Mouse (Mus musculus) lung, postnatal 25 days (tissue): ENCODE results near the gene Fzd5.
A peak's percentile ranks its signal among the peaks of the same experiment; 100 is the strongest.

Experiments used
- DNase-seq: peaks from one replicate; pipeline ENCODE4 v3.0.0; 2022; ENCODE audit warnings: low spot score

Fzd5 gene

DNA sequence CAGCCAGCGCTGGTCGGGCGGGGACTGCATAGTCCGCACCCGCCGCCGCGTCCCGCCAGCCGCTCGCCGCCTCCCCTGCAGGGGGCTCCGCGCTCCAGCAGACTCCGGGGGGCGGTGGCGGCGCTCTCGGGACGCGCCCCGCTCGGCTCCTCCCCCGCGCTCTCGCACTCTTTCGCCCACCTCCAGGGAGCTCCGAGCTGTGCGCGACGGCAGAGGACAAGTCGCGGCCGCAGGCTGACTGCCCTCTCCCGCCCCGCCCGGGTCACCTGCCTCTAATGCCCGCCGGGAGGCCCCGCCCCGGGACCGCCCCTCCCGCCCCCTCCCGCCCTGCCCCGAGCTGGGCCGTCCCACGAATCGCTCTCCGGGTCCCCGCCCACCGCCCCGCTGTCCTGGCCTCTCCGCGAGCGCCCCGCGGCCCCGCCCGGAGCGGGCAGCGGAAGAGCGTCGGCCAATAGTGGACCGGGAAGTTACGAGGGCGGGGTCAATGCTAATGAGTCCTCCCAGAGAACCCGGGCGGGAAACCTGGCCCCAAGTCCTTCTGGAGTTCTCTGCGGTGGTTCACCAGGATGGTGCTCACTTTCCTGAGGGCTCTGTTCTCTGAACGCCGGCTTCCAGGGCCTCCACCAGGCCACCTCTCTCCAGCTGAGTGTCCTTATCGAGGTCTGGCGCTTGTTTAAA, at the start of gene Fzd5:
TSS of gene Fzd5 (minus strand) at position 250 of the 678 bp plus-strand sequence.
- peak; percentile 96 for DNase-seq

DNA sequence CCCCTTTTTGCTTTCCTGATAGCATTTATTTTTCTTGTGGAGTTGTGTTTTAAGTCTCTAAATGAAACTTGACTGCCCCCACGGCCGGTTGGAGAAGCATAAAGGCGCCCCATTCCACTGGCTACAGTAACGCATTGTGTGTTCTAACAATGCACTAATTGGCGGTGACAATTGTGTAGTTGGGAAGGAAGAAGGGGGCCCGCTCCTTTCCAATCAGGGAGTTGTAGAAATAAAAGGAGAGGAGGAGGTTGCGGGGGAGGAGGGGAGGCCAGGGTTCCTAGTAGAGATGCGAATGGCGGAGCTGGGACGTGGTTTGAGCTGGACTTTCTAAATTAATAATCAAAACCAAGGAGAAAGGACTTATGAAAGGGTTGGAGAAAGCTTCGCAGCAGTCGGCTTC, 42.3 kb upstream of the Fzd5 start:
- DNase-seq = no peak

DNA sequence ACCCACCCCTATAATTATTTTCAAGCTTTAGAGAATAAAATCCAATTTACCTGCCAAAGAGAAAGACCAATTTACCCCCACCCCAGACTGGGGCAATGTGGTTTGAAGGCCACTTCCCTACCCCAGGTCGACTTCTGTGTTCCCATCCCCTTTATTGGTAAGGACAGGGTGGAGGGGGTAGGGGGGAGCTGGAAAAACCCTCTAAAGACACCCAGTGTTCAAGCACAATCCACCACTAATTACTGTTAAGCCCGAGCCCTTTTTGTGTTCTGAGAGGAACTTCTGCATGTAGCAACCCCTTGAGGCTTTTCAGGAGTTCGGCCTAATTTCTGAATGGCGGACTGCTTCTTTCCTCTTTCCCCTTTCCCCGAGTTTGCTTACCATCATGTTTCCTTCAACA, 41.9 kb upstream of the Fzd5 start:
- no peak for DNase-seq

DNA sequence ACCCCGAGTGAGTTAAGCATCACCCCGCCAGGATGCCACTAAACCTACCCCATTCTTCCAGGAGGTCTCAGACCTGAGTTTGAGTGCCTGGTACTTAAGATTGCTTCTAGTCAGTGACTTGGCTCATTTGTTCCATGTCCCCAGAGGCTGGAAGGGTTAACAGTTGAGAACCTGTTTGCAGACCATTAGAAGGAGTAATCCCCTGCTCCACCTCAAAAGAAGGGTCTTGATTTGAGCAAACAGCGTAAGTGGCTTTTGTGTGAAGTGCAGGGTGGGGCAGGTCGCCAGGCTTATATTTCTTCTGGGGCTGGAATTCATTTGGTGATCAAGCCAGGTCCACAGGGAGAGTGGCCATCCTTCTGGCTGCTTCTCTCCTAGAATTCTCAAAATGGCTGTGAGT, 35.8 kb upstream of the Fzd5 start:
- DNase-seq = no peak

DNA sequence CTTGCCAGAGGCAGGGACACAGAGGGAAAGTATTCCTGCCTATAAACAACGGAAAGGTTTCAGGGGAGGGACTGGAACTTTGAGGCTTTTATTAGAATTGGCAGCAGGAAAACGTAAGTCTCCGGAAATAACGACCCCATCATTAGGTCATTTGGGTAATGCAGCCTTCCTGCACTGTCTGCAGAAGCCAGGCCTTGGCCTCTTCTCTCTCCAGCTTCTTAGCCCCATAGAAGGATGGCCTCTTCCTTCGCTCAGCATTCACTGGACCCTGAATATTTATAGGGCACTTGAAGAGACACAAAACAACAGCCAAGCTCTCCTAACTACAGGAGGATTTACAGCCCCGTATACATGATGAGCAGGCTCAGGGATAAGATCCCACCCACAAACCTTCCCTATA, 32.6 kb upstream of the Fzd5 start:
- DNase-seq = no peak

DNA sequence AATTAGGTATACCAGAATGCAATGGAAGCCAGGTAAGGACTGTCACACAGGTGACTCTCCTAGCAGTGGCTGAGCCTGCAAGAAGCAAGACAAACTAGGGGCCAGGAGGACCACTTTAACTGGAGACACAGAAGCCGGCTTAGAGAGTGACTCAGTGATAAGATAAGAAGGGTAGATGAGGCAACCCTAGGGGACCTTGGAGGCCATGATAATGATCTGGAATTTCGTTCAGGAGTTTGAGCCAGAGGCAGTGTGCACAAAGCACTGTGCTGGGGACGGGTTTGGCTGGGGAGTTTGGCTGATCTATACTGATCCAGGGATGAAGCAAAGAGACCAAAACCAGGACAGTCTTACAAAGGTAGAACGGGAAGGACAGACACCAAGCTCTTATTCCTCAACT, 24.1 kb upstream of the Fzd5 start:
- DNase-seq = no peak

DNA sequence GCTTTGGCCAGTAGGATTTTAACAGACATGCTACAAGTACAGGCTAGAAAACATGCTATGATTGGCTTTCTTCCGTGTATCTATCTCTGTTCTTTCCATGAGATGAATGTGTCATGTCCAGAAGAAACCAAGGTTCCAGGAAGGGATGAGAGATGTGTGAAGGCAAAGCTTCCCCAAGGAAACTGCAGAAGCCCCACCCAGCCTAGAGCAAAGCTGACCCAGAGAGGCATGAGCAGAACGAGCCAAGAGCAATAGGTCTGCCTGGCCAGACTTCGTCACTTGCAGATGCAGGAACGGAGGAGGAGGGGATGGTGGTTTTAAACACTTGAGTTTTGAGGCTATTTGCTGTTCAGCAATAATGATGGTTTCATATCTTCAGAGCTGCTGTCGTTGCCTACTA, 20.2 kb upstream of the Fzd5 start:
- no peak for DNase-seq

DNA sequence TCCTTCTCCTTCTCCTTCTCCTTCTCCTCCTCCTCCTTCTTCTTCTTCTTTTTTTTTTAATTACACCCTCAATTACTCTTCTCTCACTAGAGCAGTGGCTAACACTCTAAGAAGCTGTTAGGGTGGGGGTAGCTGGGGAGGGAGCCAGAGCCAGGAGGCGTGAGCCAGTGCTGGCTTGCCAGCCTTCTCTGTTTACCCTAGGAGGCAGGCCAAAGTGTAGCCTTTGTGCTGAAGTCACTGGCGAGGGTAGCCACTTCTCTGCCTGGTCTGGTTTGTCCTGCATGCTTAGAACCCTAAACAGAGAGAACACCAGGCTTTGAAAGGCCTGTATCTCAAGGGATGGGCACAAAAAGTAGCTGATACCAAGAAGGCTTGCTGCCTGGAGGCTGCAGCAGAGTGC, 19.7 kb upstream of the Fzd5 start:
- peak; percentile 64 for DNase-seq

DNA sequence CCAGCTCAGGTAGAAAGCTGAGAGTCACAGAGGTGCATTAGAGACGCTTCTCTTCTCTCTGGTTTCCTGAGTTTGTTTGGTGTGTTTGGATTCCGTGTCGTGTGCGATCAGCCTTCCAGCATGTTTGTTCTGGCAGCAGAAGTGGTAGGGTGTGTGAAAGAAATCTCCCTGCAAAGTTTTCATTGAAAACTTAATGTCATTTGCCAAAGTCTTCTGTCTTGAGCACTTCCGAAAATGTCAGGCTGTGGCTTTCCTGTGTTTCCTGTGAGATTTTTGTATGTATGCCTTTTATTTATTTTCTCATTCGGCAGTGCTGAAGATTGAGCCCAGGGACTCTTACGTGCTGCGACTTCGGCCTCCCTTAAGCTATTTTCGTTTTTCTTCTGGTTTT, 19.1 kb upstream of the Fzd5 start:
- DNase-seq = no peak

DNA sequence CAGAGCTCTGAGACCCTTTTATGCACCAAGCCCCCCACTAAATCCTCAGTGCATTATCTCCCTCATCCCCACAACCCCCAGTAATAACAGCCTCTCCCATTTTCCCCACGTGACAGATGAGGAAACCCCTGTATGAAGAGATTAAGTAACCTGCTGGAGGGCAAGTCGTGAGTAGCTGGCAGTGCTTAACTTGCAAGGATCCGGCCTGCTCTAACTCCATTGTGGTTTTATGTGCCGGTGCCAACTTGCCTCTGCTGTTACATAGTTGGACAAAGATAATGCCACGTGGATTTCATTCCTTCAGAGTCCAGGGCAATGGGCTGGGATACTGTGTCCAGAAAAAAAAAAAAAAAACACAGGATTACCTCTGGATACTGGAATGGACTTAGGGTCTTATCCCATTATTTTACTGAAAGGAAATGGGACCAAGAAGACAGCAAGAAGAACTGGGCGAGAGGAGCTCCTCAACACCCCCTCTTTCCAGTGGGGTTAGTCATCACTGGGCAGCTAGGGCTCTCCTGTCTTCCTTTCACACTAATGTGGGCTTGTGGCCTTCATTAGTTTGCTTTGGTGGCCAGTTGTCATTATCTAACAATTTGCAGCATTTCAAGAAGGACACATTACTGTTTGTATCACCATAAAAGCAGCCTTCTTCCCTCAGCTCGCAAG, 18.6 kb upstream of the Fzd5 start:
- DNase-seq = peak; percentile 48

DNA sequence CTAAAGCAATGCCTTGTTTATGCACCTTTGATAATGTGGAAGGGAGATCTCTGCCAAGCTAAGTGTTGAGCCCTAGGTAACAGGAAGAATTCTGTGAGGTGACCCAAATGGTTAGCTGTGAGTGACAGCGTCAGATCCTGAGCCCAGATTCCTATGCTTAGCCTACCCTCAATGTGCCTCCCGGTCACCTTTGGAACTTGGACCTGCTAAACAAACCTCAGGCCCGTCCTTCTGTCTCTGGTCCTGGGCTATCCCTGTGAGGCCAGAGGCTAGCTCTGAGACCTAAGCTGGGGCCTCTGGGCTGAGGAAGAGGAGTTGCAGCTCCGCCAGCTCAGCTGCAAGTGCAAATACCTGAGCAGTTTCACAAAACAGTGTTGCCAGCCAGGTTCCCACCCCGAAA, 17.1 kb upstream of the Fzd5 start:
- DNase-seq = no peak

DNA sequence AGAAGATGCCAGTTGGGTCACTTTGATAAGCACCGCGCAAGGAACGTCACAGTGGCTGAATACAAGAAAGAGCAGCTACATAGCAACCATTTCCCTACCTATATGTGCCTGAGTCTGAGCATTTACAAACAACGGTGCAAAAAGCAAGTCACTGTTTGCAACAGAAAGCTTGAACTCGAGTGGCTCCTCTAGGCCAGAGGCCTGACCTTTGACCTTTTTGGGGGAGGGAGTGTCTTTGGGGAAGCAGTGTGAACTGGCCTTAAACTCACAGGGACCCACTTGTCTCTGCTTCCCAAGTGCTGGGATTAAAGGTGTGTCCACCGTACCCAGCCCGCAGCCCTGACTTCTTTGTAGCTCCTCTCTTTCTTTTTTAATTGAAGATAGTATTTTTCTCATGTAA, 16.1 kb upstream of the Fzd5 start:
- DNase-seq = peak; percentile 35

DNA sequence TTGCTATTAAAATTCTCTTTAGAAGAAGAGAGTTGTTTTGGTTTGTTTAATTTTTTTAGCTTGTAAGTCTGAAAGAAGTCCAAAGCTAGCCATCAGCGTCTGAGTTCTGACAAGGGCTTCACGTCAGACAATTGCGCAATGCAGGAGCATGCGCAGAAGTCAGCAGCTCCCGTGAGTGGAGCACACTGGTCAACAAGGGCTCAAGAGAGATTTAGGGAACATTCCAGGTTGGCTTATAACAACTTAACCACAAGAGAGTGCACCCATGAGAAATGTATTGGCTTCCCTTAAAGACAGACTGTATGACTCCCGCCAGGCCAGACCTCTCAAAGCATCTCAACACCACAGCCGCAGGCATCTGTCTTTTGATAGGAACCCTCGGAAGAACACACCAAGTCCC, 15.6 kb upstream of the Fzd5 start:
- peak; percentile 85 for DNase-seq

DNA sequence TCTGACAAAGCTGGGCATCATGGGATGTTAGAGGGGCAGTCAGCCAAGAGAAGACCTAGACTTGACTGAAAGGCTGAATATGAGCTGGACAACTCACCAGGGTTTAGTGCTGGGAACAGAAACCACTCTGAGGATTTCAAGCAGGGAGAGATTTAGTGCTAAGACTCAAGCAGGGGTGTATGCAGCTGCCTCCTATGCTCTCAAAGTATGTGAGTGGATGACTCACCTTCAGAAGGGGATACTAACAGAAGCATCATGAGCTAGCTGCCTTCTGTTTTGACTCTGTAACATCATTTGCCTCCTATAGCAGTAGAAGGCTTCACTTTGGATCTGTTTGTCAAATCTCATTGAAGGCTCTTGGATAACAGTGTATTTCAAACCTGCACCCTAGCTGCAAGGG, 7.1 kb upstream of the Fzd5 start:
- no peak for DNase-seq

DNA sequence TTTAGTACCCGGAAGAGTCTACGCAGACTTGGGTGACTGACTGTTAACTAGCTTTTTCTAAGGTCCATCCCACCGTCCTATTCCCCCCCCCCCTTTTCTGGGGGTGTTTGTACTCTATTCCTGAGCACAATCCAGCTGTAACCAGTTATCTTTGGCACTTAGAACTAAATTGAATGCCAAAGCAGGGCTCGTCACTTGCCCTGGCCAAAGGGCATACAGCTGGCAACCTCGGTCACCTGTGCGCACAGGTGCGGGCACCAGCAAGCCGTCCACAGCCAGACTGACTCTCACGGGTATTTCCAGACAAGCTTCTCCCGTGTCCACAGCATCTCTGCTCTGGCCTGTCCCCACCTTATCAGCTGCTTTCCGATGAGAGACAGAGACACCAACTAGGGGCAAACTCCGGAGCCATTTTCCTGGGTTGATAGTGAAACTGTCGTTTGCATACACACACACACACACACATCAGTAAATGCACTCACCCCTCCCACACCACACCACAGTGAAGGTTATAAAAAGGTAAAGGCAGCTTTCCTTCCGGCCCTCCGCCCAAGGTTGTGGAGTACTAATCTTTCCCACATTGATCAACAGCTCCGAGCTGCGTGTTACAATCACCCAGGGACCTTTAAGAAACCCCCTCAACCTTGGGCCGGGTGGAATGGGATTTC, 5.3 kb upstream of the Fzd5 start:
- DNase-seq = no peak

DNA sequence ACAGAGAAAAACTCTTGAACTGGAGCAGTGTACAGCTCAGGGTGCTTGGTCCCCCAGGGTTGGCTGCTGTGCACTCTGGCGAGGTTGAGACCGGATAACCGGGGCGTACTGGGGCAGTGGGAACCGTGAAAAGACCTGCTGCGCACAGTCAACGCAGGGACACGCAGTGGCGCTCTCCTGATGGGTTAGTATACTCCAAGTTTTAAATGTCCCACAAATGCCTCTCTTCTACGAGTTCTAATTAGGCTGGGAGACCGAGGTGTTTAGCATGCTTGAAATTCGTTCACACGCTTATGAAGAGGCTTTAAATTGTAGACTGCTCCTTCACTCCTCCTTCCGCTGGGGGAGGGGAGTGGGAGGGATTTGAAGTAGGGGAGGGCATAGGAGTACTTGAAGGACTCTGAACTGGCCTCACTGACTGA, 1.1 kb upstream of the Fzd5 start:
- peak; percentile 76 for DNase-seq

DNA sequence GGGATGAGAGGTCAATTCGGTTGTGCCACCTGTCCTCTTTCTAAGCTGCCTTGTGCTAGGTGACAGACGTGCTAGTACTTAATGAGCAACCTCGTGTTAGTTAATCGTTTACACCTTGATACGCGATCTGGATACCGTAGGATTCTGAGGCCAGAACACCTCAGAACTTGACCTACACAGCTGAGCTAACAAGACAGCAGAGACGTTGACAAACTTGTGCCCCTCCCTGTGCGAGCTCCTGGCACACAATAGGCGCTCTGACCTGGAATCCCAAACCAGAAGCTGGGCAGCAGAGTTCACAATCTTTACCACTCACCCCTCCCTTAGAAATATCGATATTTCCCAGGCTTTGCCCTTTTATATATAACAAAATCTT, 617 bp upstream of the Fzd5 start:
- DNase-seq = peak; percentile 39

DNA sequence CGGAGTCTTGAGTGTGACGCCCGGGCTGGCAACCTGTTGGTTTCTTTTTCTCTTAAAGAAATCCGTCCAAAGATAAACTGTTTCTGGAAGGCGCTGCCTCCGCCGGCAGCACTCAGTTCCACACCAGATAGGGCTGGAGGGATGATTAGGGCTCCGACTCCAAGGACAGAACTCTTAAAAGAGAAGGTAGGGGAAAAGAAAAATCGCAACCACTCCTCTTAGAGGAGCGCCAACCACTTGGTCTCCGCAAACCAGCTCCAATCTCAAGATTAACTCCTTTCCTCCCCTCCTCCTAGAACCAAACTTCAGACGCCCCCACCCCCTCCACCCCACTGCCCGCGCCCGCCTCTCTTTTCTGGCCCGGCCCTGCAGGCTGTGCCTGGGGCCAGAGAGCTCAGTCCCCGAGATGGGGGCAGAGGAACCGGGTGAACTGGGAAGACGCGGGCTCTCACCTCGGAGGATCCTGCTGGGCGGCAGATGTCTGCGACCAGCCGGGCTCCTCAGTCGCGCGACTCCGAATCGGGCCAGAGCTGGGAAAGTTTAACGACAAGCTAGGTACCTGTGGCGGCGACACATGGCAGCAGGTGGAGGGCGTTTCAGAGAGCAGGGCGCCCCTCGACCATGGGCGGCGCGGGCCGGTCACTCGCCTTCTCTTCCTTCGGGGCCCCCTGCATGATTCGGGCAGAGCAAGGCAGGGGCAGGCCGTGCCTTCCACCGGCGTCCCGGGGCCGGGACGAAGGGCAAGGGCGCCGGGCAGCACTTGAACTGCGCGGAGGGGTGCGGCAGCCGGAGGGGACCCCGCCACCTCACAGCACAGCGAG, 660 bp downstream of the Fzd5 start:
- no peak for DNase-seq

DNA sequence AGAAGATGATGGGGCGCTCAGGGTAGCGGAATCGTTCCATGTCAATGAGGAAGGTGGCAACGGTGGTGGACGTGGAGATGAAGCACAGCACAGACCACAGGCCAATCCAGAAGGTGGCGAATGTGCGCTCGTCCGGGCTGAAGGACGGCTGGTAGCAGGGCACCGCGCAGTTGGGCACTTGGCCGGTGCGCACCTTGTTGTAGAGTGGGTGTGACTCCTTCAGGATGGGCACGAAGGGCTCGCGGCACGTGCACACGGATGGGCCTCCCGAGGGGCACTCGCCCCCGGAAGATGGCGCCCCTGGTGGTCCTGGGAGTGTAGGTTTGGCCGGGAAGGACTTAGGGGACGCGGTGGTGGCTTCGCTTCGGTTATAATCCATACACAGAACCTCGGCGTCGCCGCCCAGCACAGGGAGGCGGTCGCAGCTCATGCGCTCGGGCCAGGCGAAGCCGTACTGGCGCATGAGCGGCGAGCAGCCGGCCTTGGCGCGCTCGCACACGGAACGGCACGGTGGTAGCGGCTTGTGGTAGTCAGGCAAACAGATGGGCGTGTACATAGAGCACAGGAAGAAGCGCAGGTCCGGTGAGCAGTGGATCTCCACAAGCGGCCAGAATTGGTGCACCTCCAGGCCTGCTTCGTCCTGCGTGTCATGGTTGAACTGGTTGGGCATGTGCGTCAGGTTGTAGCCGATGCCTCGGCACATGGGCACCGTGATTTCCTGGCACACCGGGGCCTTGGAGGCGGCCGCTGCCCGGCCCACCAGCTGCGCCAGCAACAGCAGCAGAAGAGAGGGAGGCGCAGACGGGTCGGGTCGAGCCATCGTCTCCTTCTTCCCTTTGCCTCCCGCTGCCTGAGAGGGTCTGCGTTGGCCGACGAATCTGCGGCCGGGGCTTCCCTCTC, 1.5 kb downstream of the Fzd5 start:
- no peak for DNase-seq

DNA sequence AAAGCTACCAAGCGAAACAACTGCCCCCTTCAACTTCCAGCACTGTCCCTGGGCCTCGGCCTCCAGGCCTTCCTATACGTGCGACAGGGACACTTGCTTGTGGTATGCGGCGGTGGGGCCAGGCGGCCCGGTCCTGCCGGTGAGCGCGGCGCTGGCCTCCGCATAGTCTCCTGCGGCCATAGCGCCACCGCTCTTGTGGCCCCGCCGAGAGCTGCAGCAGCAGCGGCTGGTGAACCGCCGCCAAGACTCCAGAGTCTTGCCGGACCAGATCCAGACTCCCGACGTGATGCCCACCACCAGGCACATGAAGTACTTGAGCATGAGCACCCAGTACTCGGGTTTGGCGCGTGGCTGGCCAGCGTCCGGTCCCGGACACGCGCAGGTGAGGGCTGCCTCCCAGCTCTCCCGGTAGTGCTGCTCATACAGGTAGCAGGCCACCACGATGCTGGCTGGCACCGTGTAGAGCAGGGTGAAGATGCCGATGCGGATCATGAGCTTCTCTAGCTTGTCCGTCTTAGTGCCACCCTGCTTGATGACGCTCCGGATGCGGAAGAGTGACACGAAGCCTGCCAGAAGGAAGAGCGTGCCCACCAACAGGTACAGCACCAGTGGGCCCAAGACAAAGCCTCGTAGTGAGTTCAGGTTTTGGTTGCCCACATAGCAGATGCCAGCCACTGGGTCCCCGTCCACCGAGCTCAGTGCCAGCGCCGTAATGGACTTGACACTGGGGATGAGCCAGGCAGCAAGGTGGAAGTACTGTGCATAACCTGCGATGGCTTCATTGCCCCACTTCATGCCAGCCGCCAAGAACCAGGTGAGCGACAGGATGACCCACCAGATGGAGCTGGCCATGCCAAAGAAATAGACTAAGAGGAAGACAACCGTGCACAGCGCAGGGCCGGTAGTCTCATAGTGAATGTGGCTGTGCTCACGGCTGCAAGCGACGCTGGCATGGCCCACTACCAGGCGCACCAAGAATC, 2.5 kb downstream of the Fzd5 start:
- no peak for DNase-seq
